Mouse (Mus musculus): Measurements from ENCODE around the gene Slc22a14.

GRCm38 (mm10) chr9:119151751-119152150 lies 213.6 kb downstream of the Slc22a14 start:
- no peak for TF ChIP-seq POLR2A (IDR thresholded peaks at IDR 0.05; ENCODE audit: control insufficient read depth, low read depth, low read length)
- no peak for TF ChIP-seq CTCF (IDR thresholded peaks at IDR 0.05; ENCODE audit: control insufficient read depth, insufficient read depth, insufficient replicate concordance, low read depth, low read length)
